Mouse (Mus musculus) thymus, postnatal 4 days (tissue): ENCODE results near the gene Tubgcp3.
"Not testable (repeated sequence)": the region's sequence is repeated elsewhere in the genome, so short reads cannot be mapped to it uniquely, and the experiment has no call there.

Experiments
- DNase-seq: peaks from one replicate; pipeline ENCODE4 v3.0.0; 2021

Gene Tubgcp3

DNA sequence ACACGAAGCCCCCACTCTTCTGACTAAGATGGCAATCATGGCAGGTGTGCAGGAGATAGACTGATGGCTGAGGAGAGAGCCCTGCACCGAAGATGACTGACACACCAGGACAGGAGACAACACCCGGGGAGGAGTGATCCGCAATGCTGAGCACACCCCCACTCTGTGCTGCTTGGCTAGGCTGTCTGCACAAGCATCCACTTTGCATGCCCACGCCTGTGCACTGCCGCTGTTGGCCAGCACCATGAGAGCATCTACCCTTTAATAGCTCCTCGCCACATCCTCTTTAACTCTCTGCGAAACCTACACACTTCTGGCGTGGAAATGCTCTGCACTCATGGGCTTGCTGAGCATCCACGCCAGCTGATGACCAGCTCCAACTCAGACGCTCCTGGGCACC lies 33.6 kb downstream of the Tubgcp3 start:
- no peak for DNase-seq

DNA sequence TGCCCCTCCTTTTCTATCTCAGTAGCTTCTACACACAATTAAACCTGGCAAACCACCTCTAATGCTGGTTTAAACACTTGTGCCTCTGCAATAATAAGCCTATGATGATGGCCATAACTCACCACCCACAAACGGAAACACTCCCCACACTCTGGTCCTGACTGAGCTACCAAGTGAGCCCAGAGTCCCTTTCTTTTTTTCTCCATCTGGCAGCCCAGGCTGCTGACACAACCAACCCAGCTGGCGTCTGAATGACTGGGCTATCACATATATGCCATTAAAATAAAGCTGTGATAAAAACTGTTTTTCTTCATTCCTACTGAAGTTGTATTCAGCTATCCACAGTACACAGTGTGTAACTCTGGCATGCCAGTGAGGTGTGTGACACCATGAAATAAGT lies 36.7 kb downstream of the Tubgcp3 start:
- DNase-seq, result no peak

GRCm38 (mm10) chr8:12629079-12629478 lies 43.0 kb downstream of the Tubgcp3 start:
- peak; percentile 34 for DNase-seq

DNA sequence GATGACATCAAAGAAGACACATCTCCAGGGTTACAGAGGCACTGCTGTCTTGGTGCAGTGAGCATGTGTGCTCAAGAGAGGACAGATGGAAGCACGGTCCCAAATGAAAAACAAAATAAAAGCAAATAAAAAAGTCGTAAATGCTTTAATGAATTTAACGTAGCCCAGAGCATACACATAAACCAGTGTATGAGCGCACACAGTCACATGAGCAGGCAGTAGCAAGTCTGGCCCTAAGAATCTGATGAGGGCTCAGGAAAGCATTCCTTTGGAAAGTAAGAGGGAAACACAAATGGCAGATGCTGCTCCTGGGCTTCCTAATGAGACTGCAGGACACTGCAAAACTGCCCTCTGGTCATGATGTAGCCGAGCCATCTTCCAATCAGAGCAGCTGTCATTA lies 46.2 kb downstream of the Tubgcp3 start:
- DNase-seq, result no peak

DNA sequence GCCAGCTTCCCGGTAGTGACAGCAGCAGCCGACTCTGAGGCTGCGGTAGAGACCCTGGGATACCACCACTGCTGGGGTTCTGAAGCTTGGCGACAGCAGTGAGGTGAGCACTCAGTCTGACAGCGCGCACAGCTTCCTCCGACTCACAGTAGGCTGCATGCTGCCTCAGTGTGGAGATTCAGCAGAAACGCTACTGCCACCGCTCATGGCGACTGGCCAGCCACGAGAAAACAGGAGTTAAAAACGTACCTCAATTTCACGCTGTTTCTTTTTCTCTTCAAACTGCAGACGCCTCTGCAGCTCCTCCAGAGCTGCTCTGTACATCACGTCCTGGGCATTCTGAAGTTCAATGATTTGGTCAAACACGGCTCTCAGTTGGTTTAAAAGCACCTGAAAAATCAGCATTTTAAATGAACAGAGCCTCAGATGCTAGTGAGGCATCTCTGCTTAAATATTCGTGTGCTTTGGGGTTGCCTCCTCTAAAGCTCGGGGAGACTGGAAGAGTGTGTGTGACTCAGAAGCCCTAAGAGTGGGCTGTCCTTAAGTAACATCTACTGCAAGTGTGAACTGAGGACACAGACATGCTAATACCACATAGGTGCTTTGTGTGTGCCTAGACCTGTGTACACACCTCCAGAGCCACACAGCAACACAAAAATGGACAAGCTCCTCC lies 50.4 kb downstream of the Tubgcp3 start:
- DNase-seq, result no peak

DNA sequence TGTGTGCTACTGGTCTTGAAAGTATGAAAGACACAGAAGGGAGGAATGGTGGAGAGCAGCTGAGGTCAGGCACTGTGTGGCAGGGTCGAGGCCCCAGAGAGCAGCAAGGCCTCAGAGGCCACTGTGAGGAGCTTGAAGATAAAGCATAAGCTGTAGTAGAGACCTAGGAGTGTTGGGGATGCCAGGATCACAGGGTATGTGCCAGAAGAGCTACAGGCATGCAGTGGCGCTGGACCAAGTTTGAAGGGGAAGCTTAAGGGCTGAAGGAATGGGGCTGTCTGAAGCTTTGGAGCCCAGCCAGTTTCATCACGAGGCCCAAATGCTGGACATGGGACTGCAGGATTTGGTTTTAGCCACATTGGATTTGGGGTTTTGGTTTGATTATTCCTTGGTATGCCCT lies 54.7 kb downstream of the Tubgcp3 start:
- DNase-seq, result not testable (repeated sequence)

DNA sequence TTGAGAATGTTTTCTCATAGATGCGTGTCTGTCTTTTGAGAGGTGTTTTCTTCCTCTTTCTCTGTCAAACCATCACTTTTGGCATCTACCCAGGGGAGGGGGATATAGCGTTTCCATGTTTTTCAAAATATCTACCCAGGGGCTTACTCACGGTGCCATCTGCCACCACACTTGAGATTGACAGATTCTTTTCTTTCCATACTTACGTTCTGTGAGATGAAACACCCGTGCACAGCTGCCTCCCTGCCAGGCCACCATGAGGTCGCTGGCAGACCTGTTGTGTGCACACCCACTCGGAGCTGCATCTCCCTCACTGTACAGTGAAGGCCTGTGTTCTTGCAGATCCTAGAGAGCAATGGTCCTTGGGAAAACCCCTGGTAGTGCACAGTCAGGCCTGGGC lies 58.8 kb downstream of the Tubgcp3 start:
- DNase-seq, result no peak

DNA sequence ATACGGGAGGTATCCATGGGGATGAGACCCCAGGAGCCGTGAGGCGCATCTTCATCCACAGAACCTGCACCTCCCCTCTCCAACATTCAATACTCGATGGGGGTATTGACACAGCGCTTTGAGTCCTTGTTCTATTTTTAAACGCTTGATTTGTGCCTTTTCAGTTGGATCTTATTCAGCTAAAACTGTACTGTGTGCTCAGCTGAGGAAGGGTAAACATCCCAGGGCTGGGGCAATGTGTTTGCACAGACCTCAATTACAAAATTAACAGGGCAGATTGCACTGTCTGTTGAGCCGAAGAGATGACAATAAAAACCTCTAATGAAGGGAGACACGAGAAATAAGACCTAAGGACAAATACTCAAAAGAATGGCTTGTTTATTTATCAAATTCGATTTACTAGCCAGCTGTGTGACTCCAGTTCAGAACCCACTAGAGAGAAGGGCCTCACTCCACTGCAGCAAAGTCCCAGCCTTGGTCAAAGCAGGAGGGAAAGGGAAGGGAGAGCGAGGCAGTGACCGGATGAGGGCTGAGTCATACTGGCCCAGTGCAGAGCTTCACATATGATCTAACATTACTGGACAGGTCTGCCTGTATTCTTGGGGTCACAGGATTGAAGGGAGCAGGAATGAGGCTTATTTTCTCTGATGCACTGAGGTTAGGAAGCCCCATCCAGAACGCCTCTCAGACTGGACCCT lies 62.1 kb downstream of the Tubgcp3 start:
- no peak for DNase-seq

GRCm38 (mm10) chr8:12608810-12609209 lies 63.2 kb downstream of the Tubgcp3 start:
- DNase-seq, result no peak

GRCm38 (mm10) chr8:12607223-12607622 lies 64.8 kb downstream of the Tubgcp3 start:
- DNase-seq, result peak; percentile 89

- no peak for DNase-seq
These were observed 88.3 kb downstream of the Tubgcp3 start for GRCm38 (mm10) chr8:12583785-12584184.

DNA sequence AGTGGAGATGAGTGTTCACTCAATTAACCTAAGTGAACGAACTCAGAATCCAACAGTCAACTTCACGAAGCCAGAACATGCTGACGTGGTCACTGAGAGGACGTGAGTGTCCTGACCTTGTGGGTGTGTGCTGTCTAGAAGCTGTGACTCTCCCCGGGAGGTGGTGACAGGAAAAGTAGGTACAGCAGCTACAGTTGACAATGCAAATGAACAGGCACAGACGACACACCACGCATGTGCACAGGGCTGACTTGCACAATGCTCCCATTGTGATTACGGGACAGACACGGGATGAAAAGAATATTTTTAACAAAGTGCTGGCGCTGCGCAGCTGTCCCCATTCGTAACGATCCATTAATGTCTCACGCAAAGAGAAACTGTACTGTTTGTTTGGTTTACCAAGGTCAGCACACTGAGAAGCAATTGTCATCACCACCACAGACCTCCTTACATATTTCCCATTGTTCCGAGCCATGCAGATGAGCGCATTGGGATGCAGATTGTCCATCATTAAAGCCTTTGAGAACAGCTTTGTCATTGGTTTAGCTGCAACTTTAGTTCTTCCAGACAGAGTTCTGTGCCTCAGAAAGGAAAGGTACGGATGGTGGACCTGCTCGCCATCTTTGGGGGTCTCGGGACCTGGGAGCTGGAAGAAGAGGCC lies 92.6 kb downstream of the Tubgcp3 start:
- not testable (repeated sequence) for DNase-seq

GRCm38 (mm10) chr8:12576739-12577138 lies 95.3 kb downstream of the Tubgcp3 start:
- no peak for DNase-seq

DNA sequence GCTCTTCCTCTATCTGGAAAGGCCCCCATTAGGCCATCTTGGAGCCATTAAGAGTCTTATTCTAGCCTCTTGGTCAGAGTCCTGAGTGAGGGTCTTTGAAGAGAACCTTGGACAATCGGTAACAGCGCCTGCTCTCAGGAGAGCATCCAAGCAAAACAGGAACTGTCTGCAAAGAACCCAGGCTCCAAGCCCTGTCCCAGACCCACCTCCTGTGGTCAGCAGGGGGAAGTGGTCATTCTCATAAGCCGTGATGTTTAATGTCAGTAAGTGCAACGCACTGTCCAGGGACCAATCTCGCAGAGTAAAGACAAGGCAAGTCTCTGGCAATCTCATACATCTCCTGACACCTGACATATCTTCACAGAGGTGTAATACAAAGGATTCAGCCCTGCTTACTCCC lies 96.0 kb downstream of the Tubgcp3 start:
- DNase-seq, result no peak

DNA sequence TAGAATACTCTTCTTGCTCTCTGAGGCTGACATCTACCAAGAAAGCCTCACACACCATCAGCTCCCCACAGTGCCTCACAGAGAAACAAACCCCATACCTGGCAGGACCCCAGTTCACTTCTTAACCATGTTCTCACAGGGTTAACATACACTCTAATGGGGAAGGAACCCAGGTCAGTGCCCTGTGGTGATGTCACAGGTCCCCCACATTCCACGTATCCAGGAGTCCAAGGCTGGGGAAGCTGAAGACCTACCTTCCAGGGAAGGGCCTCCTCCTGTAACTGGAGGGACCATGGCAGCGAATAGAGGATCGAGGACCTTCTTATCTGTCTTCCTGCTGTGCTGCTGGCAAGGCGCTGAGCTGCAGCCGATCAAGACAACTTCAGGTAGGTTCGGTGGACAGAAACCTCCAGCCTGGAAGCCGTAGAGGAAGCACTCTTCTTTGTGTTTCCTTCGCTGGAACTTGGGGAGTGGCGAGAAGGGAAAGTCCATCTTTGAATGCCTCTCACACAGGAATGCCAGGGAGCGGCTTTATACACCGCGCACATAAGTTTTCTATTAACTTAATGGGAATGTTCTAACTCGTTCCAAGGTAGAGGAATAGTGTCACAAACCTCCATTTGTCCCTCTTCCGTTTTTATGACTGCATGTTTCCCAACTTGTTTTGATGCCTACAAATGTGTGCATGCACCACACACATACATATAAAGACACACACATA lies 99.1 kb downstream of the Tubgcp3 start, which contains the start of gene Spaca7:
Gene Spaca7 (plus strand): TSS at position 216 of the 721 bp plus-strand sequence.
- no peak for DNase-seq

- DNase-seq, result no peak
These were observed 105.5 kb downstream of the Tubgcp3 start for GRCm38 (mm10) chr8:12566509-12566908.

- no peak for DNase-seq
These were observed 106.6 kb downstream of the Tubgcp3 start for GRCm38 (mm10) chr8:12565488-12565887.

- no peak for DNase-seq
These were observed 107.7 kb downstream of the Tubgcp3 start for GRCm38 (mm10) chr8:12564307-12564706.
